Mouse (Mus musculus) MEL (cell line): ENCODE measurements around the gene Fam114a1. TPM values are rescaled to one million over a fixed set of nuclear protein-coding genes. Genes with fewer than 3 reads are reported as not detected.

Experiments
- DNase-seq: peaks from one replicate; pipeline ENCODE4 v3.0.0; 2011; ENCODE audit warnings: low read depth, low spot score
- H3K27ac ChIP-seq: 2 replicates; pipeline ENCODE4 v1.5.1; 2012; ENCODE audit warnings: low read depth, mild to moderate bottlenecking, control low read depth, low read length, moderate library complexity; ENCODE audit not compliant: control insufficient read depth
- H3K27me3 ChIP-seq, 2 experiments: fragments of 150-350 bp in 1 of 2; sonication (generic) in 1 of 2; 2 replicates each; pipeline ENCODE4 v1.6.1; 2012; ENCODE audit warnings: low read length in 2 of 2, mild to moderate bottlenecking in 2 of 2, improper control_type of control experiment in 1 of 2, moderate library complexity in 1 of 2; ENCODE audit not compliant: insufficient read depth in 2 of 2, control insufficient read depth in 1 of 2
- H3K36me3 ChIP-seq, 2 experiments: 2 replicates each; pipeline ENCODE4 v1.6.1; 2012 to 2014; ENCODE audit warnings: low read length in 2 of 2, improper control_type of control experiment in 1 of 2, inconsistent platforms in 1 of 2, mild to moderate bottlenecking in 1 of 2; ENCODE audit not compliant: insufficient read depth in 2 of 2, control insufficient read depth in 1 of 2
- H3K4me1 ChIP-seq, 2 experiments: fragments of 150-350 bp in 1 of 2; sonication (generic) in 1 of 2; 2 replicates each; pipeline ENCODE4 v1.6.1; 2012; ENCODE audit warnings: low read length in 2 of 2, improper control_type of control experiment in 1 of 2, mild to moderate bottlenecking in 1 of 2; ENCODE audit not compliant: insufficient read depth in 2 of 2, control insufficient read depth in 1 of 2
- H3K4me3 ChIP-seq, 2 experiments: fragments of 150-350 bp in 1 of 2; sonication (generic) in 1 of 2; 2 replicates each; pipeline ENCODE4 v1.5.1; 2012; ENCODE audit warnings: low read depth in 2 of 2, low read length in 2 of 2, mild to moderate bottlenecking in 2 of 2, moderate library complexity in 2 of 2, control low read depth in 1 of 2, improper control_type of control experiment in 1 of 2; ENCODE audit not compliant: control insufficient read depth in 1 of 2, insufficient read depth in 1 of 2
- H3K79me2 ChIP-seq: 2 replicates; pipeline ENCODE4 v1.6.1; 2012; ENCODE audit warnings: mild to moderate bottlenecking, low read length, moderate library complexity; ENCODE audit not compliant: control insufficient read depth, poor library complexity, insufficient read depth
- H3K9ac ChIP-seq: 2 replicates; pipeline ENCODE4 v1.6.1; 2012; ENCODE audit warnings: low read depth, mild to moderate bottlenecking, control low read depth, low read length, moderate library complexity; ENCODE audit not compliant: control insufficient read depth, poor library complexity, severe bottlenecking
- H3K9me3 ChIP-seq: fragments of 150-350 bp; sonication (generic); replicated peaks from 2 replicates; pipeline ENCODE4 v1.6.1; 2012; ENCODE audit warnings: mild to moderate bottlenecking, low read length, improper control_type of control experiment, moderate library complexity; ENCODE audit not compliant: insufficient read depth
- BHLHE40 ChIP-seq: IDR thresholded peaks from 2 replicates; pipeline ENCODE4 v1.6.1; 2012; ENCODE audit warnings: low read depth, mild to moderate bottlenecking, inconsistent platforms, low read length, improper control_type of control experiment, borderline replicate concordance
- CHD1 ChIP-seq: IDR thresholded peaks from 2 replicates; pipeline ENCODE4 v1.6.1; 2012; ENCODE audit warnings: low read depth, mild to moderate bottlenecking, inconsistent platforms, low read length, improper control_type of control experiment
- CHD2 ChIP-seq: IDR thresholded peaks from 2 replicates; pipeline ENCODE4 v1.6.1; 2011; ENCODE audit warnings: low read length, improper control_type of control experiment
- E2F4 ChIP-seq: IDR thresholded peaks from 2 replicates; pipeline ENCODE4 v1.6.1; 2011; ENCODE audit warnings: low read depth, low read length, improper control_type of control experiment, borderline replicate concordance
- EP300 ChIP-seq, 2 experiments: IDR thresholded peaks; 2 replicates each; pipeline ENCODE4 v1.6.1; 2011; ENCODE audit warnings: improper control_type of control experiment in 2 of 2, low read length in 2 of 2, low read depth in 1 of 2, mild to moderate bottlenecking in 1 of 2
- GABPA ChIP-seq: IDR thresholded peaks from 2 replicates; pipeline ENCODE4 v1.6.1; 2012; ENCODE audit warnings: low read depth, mild to moderate bottlenecking, inconsistent platforms, low read length, improper control_type of control experiment, moderate library complexity
- HCFC1 ChIP-seq: IDR thresholded peaks from 2 replicates; pipeline ENCODE4 v1.6.1; 2012; ENCODE audit warnings: low read depth, mild to moderate bottlenecking, inconsistent platforms, low read length, improper control_type of control experiment, moderate library complexity
- KAT2A ChIP-seq: conservative IDR thresholded peaks from 2 replicates; pipeline ENCODE4 v1.6.1; 2012; ENCODE audit warnings: low read depth, low read length, improper control_type of control experiment, inconsistent platforms
- MAX ChIP-seq: IDR thresholded peaks from 2 replicates; pipeline ENCODE4 v1.6.1; 2011; ENCODE audit warnings: low read length, improper control_type of control experiment
- MXI1 ChIP-seq: IDR thresholded peaks from 2 replicates; pipeline ENCODE4 v1.6.1; 2011; ENCODE audit warnings: mild to moderate bottlenecking, low read depth, low read length, improper control_type of control experiment
- MYC ChIP-seq: IDR thresholded peaks from 2 replicates; pipeline ENCODE4 v1.6.1; 2011; ENCODE audit warnings: low read depth, mild to moderate bottlenecking, low read length, improper control_type of control experiment, moderate library complexity
- RCOR1 ChIP-seq: IDR thresholded peaks from 2 replicates; pipeline ENCODE4 v1.6.1; 2012; ENCODE audit warnings: low read depth, mild to moderate bottlenecking, inconsistent platforms, low read length, improper control_type of control experiment
- SIN3A ChIP-seq: IDR thresholded peaks from 2 replicates; pipeline ENCODE4 v1.6.1; 2012; ENCODE audit warnings: low read length, improper control_type of control experiment, inconsistent platforms
- SMC3 ChIP-seq: IDR thresholded peaks from 2 replicates; pipeline ENCODE4 v1.6.1; 2011; ENCODE audit warnings: low read depth, low read length, improper control_type of control experiment
- TAL1 ChIP-seq: IDR thresholded peaks from 2 replicates; pipeline ENCODE4 v1.6.1; 2012; ENCODE audit warnings: mild to moderate bottlenecking, inconsistent platforms, low read length, moderate library complexity, mixed read lengths
- TBP ChIP-seq: IDR thresholded peaks from 2 replicates; pipeline ENCODE4 v1.8.0; 2011; ENCODE audit warnings: low read depth, low read length, improper control_type of control experiment
- UBTF ChIP-seq: IDR thresholded peaks from 2 replicates; pipeline ENCODE4 v1.6.1; 2012; ENCODE audit warnings: low read depth, mild to moderate bottlenecking, inconsistent platforms, low read length, improper control_type of control experiment, moderate library complexity, borderline replicate concordance; ENCODE audit not compliant: insufficient read depth
- USF1 ChIP-seq: IDR thresholded peaks from 2 replicates; pipeline ENCODE4 v1.6.1; 2014; ENCODE audit warnings: low read depth, mild to moderate bottlenecking, inconsistent platforms, low read length, improper control_type of control experiment, moderate library complexity
- USF2 ChIP-seq, 2 experiments: IDR thresholded peaks; 2 replicates each; pipeline ENCODE4 v1.6.1; 2011 to 2012; ENCODE audit warnings: improper control_type of control experiment in 2 of 2, low read length in 2 of 2, borderline replicate concordance in 1 of 2, inconsistent platforms in 1 of 2, low read depth in 1 of 2, mild to moderate bottlenecking in 1 of 2; ENCODE audit not compliant: insufficient read depth in 1 of 2
- ZC3H11A ChIP-seq: IDR thresholded peaks from 2 replicates; pipeline ENCODE4 v1.6.1; 2012; ENCODE audit warnings: low read depth, mild to moderate bottlenecking, inconsistent platforms, low read length, improper control_type of control experiment
- ZNF384 ChIP-seq: IDR thresholded peaks from 2 replicates; pipeline ENCODE4 v1.6.1; 2012; ENCODE audit warnings: low read depth, mild to moderate bottlenecking, inconsistent platforms, low read length, improper control_type of control experiment
- polyA plus RNA-seq, 2 experiments: library from polyadenylated mRNA; stranded (reverse) in 1 of 2; unstranded in 1 of 2; fragments of >175 nt in 1 of 2; fragments of >200 nt in 1 of 2; gene quantifications; 2 replicates each; pipeline versions ENCODE4 v1.2.1 to v1.2.4; 2012; ENCODE audit warnings: low replicate concordance in 2 of 2, low read depth in 1 of 2; ENCODE audit not compliant: insufficient read length in 2 of 2, insufficient read depth in 1 of 2, missing spikeins in 1 of 2
- total RNA-seq: library from RNA; depleted of rRNA; stranded (reverse); fragments of 300-350 nt; gene quantifications from 2 replicates; pipeline ENCODE4 v1.2.3, GENCODE M21; 2012

Gene Fam114a1
- total and polyA plus RNA-seq, 3 experiments, result 0.08 TPM; not detected in 2

- no peak overlapping the region for H3K9ac ChIP-seq
Measured at GRCm38 (mm10) chr5:64932775-64933174, 37.1 kb upstream of the Fam114a1 start.

GRCm38 (mm10) chr5:64951486-64951885, 18.4 kb upstream of the Fam114a1 start:
- no peak for DNase-seq
- Histone ChIP-seq H3K36me3 (no peaks in the 10 kb centered on the region), H3K9me3 (no peaks in the 10 kb centered on the region), H3K4me1 (no peaks in the 10 kb centered on the region), H3K79me2 (no peaks in the 10 kb centered on the region), H3K27me3 (peaks cover 10 to 11% of the 10 kb centered on the region in 2 experiments), H3K27ac (no peak overlapping the region), H3K9ac (no peak overlapping the region), H3K4me3 (no peak overlapping the region)
- TF ChIP-seq KAT2A, result no peak
- no peak for TF ChIP-seq TAL1
- no peak for TF ChIP-seq USF1
- TF ChIP-seq CHD2, result no peak
- TF ChIP-seq SIN3A, result no peak
- no peak for TF ChIP-seq HCFC1
- no peak for TF ChIP-seq MAX
- TF ChIP-seq MXI1, result no peak

More at GRCm38 (mm10) chr5:64932775-64933174, 37.1 kb upstream of the Fam114a1 start:
- no peak overlapping the region for H3K4me3 ChIP-seq
- H3K27ac ChIP-seq, result no peak overlapping the region
- no peaks in the 10 kb centered on the region for H3K4me1 ChIP-seq
- H3K27me3 ChIP-seq, result peaks cover 3 to 4% of the 10 kb centered on the region in 2 experiments
- no peaks in the 10 kb centered on the region for H3K9me3 ChIP-seq
- no peak for DNase-seq
- H3K79me2 ChIP-seq, result no peaks in the 10 kb centered on the region
- TF ChIP-seq USF2 (IDR thresholded peaks at IDR 0.05; ENCODE audit: borderline replicate concordance in 1 of 2, insufficient read depth in 1 of 2, low read depth in 1 of 2, low read length in 2 of 2), result no peak
- TF ChIP-seq RCOR1, result no peak
- TF ChIP-seq GABPA, result no peak
- TF ChIP-seq ZNF384, result no peak
- TF ChIP-seq MYC, result no peak
- TF ChIP-seq HCFC1, result no peak
- no peak for TF ChIP-seq ZC3H11A
- TF ChIP-seq BHLHE40, result no peak
- TF ChIP-seq TBP, result no peak
- no peak for TF ChIP-seq TAL1
- no peak for TF ChIP-seq SMC3
- TF ChIP-seq EP300 (IDR thresholded peaks at IDR 0.05; ENCODE audit: low read depth in 1 of 2, low read length in 2 of 2), result no peak
- no peak for TF ChIP-seq CHD1
- TF ChIP-seq UBTF, result no peak
- no peak for TF ChIP-seq E2F4
- no peaks in the 10 kb centered on the region for H3K36me3 ChIP-seq
